Mouse (Mus musculus): ENCODE data around the gene Id4. TPM values are rescaled to one million over a fixed set of nuclear protein-coding genes. Genes with fewer than 3 reads are reported as not detected.

Gene Id4
- 10 to 100 TPM; 47.0 to 48.9 (median 47.7) TPM for total RNA-seq (2022)

- DNase-seq (ENCODE audit: low spot score in 2 of 2), result peak; percentile 90 to 92
Measured at GRCm38 (mm10) chr13:48260690-48261278, at the start of gene Id4. Gene Id4, plus strand, starts transcription at chr13:48261228.

- DNase-seq (ENCODE audit: low spot score in 2 of 2), result peak in 1 of 2 experiments; percentile 6
Measured at GRCm38 (mm10) chr13:48227136-48227535, 33.9 kb upstream of the Id4 start.

GRCm38 (mm10) chr13:48227712-48228111, 33.3 kb upstream of the Id4 start:
- DNase-seq (ENCODE audit: low spot score in 2 of 2), result peak; percentile 92 to 94

- DNase-seq (ENCODE audit: low spot score in 2 of 2), result peak in 1 of 2 experiments; percentile 8
Measured at GRCm38 (mm10) chr13:48228114-48228513, 32.9 kb upstream of the Id4 start.

- no peak for DNase-seq (ENCODE audit: low spot score in 2 of 2)
Measured at GRCm38 (mm10) chr13:48230996-48231395, 30.0 kb upstream of the Id4 start.

- no peak for DNase-seq (ENCODE audit: low spot score in 2 of 2)
Measured at GRCm38 (mm10) chr13:48236436-48236835, 24.6 kb upstream of the Id4 start.

GRCm38 (mm10) chr13:48236865-48237264, 24.2 kb upstream of the Id4 start:
- no peak for DNase-seq (ENCODE audit: low spot score in 2 of 2)

GRCm38 (mm10) chr13:48237516-48237915, 23.5 kb upstream of the Id4 start:
- DNase-seq (ENCODE audit: low spot score in 2 of 2), result no peak

GRCm38 (mm10) chr13:48245235-48246012, 15.6 kb upstream of the Id4 start:
- DNase-seq (ENCODE audit: low spot score in 2 of 2), result no peak

- DNase-seq (ENCODE audit: low spot score in 2 of 2), result no peak
Measured at GRCm38 (mm10) chr13:48252559-48252958, 8.5 kb upstream of the Id4 start.

GRCm38 (mm10) chr13:48255026-48255425, 6.0 kb upstream of the Id4 start:
- DNase-seq (ENCODE audit: low spot score in 2 of 2), result no peak

- peak in 1 of 2 experiments; percentile 15 for DNase-seq (ENCODE audit: low spot score in 2 of 2)
Measured at GRCm38 (mm10) chr13:48261341-48262221, 553 bp downstream of the Id4 start.

- peak in 1 of 2 experiments; percentile 6 for DNase-seq (ENCODE audit: low spot score in 2 of 2)
Measured at GRCm38 (mm10) chr13:48262451-48262969, 1.5 kb downstream of the Id4 start.

- no peak for DNase-seq (ENCODE audit: low spot score in 2 of 2)
Measured at GRCm38 (mm10) chr13:48265029-48265428, 4.0 kb downstream of the Id4 start.

GRCm38 (mm10) chr13:48273451-48274069, 12.5 kb downstream of the Id4 start:
- peak; percentile 27 to 42 for DNase-seq (ENCODE audit: low spot score in 2 of 2)

- DNase-seq (ENCODE audit: low spot score in 2 of 2), result no peak
Measured at GRCm38 (mm10) chr13:48274107-48274506, 13.1 kb downstream of the Id4 start.

GRCm38 (mm10) chr13:48276981-48277380, 16.0 kb downstream of the Id4 start:
- DNase-seq (ENCODE audit: low spot score in 2 of 2), result no peak

GRCm38 (mm10) chr13:48284426-48284825, 23.4 kb downstream of the Id4 start:
- DNase-seq (ENCODE audit: low spot score in 2 of 2), result no peak

GRCm38 (mm10) chr13:48284918-48285693, 24.1 kb downstream of the Id4 start:
- no peak for DNase-seq (ENCODE audit: low spot score in 2 of 2)

- DNase-seq (ENCODE audit: low spot score in 2 of 2), result no peak
Measured at GRCm38 (mm10) chr13:48290427-48290826, 29.4 kb downstream of the Id4 start.

All from layer of hippocampus, adult 8-10 months (tissue).